Comparison of ENCODE assay signal across 22 mouse cellular contexts in genomic region chr6:81955133-81955532, GRCm38 (mm10).
"Had no signal": no experiment of that assay in that cellular context is flagged by ENCODE, and none has a peak within 500 bp of the region (broad histone marks: within the 10 kb centered on the region; RNA-seq: fewer than 3 reads in every experiment).

No protein-coding gene starts in this region.

- H3K4me3 ChIP-seq: intestine, embryonic 15.5 days; kidney, embryonic 15.5 days; left cerebral cortex, adult 2 months; limb, embryonic 12.5 days; limb, embryonic 15.5 days; megakaryocyte, embryonic 14.5 days; midbrain, embryonic 10.5 days; midbrain, embryonic 13.5 days; myocyte; neural tube, embryonic 13.5 days had no signal

- DNase-seq: kidney, adult 11 months; kidney, adult 8-10 months; kidney, postnatal 10 days; kidney, postnatal 36 days; layer of hippocampus, postnatal 36 days; left cerebral cortex, postnatal 4 days; liver, postnatal 0 days; thymus, postnatal 36 days had no signal

- ATAC-seq: hindbrain, embryonic 16.5 days; intestine, embryonic 15.5 days; liver, postnatal 0 days; midbrain, embryonic 13.5 days; midbrain, embryonic 16.5 days had no signal

- H3K27me3 ChIP-seq: intestine, embryonic 15.5 days; kidney, embryonic 15.5 days; limb, embryonic 12.5 days; limb, embryonic 15.5 days; megakaryocyte, embryonic 14.5 days; midbrain, embryonic 13.5 days; neural tube, embryonic 13.5 days had no signal

- H3K4me2 ChIP-seq: intestine, embryonic 15.5 days; kidney, embryonic 15.5 days; limb, embryonic 12.5 days; limb, embryonic 15.5 days; liver, embryonic 11.5 days; midbrain, embryonic 13.5 days; neural tube, embryonic 13.5 days had no signal

- H3K9ac ChIP-seq: intestine, embryonic 15.5 days; kidney, embryonic 15.5 days; limb, embryonic 12.5 days; limb, embryonic 15.5 days; liver, embryonic 14.5 days; liver, postnatal 0 days; midbrain, embryonic 13.5 days; neural tube, embryonic 13.5 days had no signal

- H3K4me1 ChIP-seq: intestine, embryonic 15.5 days; kidney, embryonic 15.5 days; limb, embryonic 12.5 days; limb, embryonic 15.5 days; megakaryocyte, embryonic 14.5 days; midbrain, embryonic 10.5 days; midbrain, embryonic 13.5 days; neural tube, embryonic 13.5 days had no signal

- H3K27ac ChIP-seq: intestine, embryonic 15.5 days; kidney, embryonic 15.5 days; left cerebral cortex, adult 2 months; limb, embryonic 12.5 days; limb, embryonic 15.5 days; liver, embryonic 14.5 days; midbrain, embryonic 10.5 days; midbrain, embryonic 13.5 days; neural tube, embryonic 13.5 days had no signal

- H3K9me3 ChIP-seq: intestine, embryonic 15.5 days; kidney, embryonic 15.5 days; limb, embryonic 15.5 days; megakaryocyte, embryonic 14.5 days; midbrain, embryonic 13.5 days; neural tube, embryonic 13.5 days had no signal
